Mouse (Mus musculus): ENCODE measurements around the gene Mapk9.

The Mapk9 gene

GRCm38 (mm10) chr11:49883394-49883793 is 36.8 kb downstream of the Mapk9 start:
- no peak for ATAC-seq (ENCODE audit: insufficient number of reproducible peaks, low FRiP score, low TSS enrichment)

- ATAC-seq (ENCODE audit: insufficient number of reproducible peaks, low FRiP score, low TSS enrichment): no peak
Observed at GRCm38 (mm10) chr11:49888469-49888868, 41.9 kb downstream of the Mapk9 start.

DNA sequence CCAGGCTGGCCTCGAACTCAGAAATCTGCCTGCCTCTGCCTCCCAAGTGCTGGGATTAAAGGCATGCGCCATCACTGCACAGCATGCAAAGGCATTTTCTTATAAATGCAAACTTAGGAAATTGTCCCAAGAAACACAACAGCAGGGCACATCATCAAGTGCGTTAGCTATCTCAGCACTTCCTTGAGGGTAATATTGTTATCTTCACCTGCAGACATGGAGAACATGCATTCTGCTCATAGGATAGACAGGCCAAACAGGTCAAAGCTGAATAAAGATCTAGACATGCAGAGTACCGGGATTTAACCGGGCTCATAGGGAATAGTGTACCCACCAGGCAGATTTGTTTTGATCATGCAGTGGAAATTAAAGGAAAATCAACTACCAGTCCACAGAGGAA is 45.4 kb downstream of the Mapk9 start:
- no peak for ATAC-seq (ENCODE audit: insufficient number of reproducible peaks, low FRiP score, low TSS enrichment)

- ATAC-seq (ENCODE audit: insufficient number of reproducible peaks, low FRiP score, low TSS enrichment): no peak
Observed at GRCm38 (mm10) chr11:49893806-49894205, 47.3 kb downstream of the Mapk9 start.

DNA sequence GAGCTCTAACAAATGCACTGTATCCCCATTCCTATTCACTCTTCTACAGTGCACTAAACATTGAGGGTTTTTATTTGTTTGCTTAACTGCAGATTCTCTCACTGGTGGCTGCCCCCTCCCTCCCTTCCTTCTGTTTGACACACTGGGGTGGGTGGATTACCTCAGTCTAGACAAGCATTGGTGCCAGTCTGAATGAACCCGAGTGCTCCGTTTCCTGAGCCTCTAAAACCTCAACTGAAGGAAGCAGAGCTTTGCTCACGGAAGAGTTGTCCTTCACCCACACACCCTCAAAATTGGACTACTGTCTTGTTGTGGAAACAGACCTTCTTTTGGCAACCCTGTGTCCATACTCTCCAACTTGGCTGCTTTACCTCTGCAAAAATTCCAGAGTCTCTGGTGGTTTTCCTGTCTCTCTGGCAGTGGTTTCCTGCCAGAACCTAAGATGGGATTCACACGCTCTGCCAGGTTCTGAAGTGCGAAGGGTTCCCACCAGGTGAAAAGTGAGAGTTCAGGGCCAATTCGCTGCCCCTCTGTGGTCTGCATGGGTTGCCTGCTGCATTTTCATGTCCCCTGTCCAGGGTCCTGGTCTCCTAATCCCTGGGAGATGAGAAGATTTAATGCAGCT is 49.5 kb downstream of the Mapk9 start:
- no peak for ATAC-seq (ENCODE audit: insufficient number of reproducible peaks, low FRiP score, low TSS enrichment)

- ATAC-seq (ENCODE audit: insufficient number of reproducible peaks, low FRiP score, low TSS enrichment): no peak
Observed at GRCm38 (mm10) chr11:49900043-49900442, 53.5 kb downstream of the Mapk9 start.

GRCm38 (mm10) chr11:49900962-49901658 is 54.6 kb downstream of the Mapk9 start:
- ATAC-seq (ENCODE audit: insufficient number of reproducible peaks, low FRiP score, low TSS enrichment): no peak; the same call in 1 of the 2 replicates

DNA sequence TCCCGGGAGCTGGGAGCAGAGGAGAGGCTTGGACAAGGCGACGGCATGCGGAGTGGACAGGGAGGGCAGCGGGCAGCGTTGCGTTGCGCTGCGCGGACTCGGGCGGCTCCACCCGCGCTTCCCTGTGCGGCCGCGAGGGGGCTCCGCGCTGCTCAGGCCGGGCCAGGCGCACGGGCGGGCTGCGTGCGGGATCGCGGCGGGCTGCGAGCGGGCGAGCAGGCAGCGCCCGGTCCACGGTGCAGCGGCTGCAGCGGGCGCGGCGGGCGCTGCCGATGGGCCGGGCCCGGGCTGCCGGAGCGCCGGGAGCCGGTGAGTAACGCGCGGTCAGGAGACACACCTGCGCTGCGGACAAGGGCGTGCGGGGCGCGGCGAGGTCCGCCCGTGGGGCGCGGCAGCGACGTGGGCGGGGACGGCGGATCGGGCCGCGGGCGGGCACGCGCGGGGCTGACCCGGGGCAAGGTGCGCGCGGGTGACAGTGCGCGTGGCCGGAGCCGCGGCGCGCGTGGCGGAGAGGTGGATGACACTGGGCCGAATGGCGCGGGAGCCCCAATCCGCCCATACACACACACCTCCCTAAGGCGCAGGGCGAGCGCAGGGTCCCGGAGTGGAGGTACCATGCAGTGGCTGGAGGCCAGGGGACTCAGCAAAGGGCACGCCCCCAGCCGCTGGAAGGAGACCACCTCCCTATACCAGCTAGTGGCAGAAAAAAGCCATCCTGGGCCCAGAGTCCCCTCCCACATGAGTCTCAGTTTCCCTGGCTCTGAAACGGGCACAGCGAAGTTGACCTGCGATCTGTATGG is 55.3 kb downstream of the Mapk9 start, which contains the start of gene Rasgef1c:
TSS of gene Rasgef1c (plus strand) at position 177 of the 800 bp plus-strand sequence.
- ATAC-seq (ENCODE audit: insufficient number of reproducible peaks, low FRiP score, low TSS enrichment): peak; percentile 75

GRCm38 (mm10) chr11:49903333-49903732 is 56.8 kb downstream of the Mapk9 start:
- ATAC-seq (ENCODE audit: insufficient number of reproducible peaks, low FRiP score, low TSS enrichment): no peak

- no peak for ATAC-seq (ENCODE audit: insufficient number of reproducible peaks, low FRiP score, low TSS enrichment)
Observed at GRCm38 (mm10) chr11:49918521-49919180, 72.1 kb downstream of the Mapk9 start.

GRCm38 (mm10) chr11:49919304-49919703 is 72.8 kb downstream of the Mapk9 start:
- ATAC-seq (ENCODE audit: insufficient number of reproducible peaks, low FRiP score, low TSS enrichment): no peak

GRCm38 (mm10) chr11:49923539-49923938 is 77.0 kb downstream of the Mapk9 start:
- no peak for ATAC-seq (ENCODE audit: insufficient number of reproducible peaks, low FRiP score, low TSS enrichment)

GRCm38 (mm10) chr11:49926183-49926582 is 79.6 kb downstream of the Mapk9 start:
- no peak for ATAC-seq (ENCODE audit: insufficient number of reproducible peaks, low FRiP score, low TSS enrichment)

DNA sequence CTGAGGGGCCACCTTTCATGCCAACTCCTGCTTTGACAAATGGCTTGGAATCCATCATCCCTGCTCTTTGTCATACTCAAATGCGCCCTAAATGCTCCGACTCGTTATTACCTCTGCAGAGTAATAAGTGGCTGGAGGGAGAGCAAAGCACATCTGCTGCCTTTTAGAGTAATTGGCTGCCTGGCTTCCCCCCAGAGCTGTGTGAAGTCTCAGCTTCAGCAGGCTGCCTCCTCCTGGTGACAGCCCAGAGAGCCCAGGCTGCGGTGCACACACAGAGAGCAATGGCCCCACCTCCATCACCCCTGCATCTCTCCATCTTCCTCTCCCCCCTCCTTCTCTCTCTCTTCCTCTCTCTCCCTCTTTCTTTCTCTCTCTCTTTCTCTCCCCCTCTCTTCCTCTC is 80.6 kb downstream of the Mapk9 start:
- ATAC-seq (ENCODE audit: insufficient number of reproducible peaks, low FRiP score, low TSS enrichment): no peak

DNA sequence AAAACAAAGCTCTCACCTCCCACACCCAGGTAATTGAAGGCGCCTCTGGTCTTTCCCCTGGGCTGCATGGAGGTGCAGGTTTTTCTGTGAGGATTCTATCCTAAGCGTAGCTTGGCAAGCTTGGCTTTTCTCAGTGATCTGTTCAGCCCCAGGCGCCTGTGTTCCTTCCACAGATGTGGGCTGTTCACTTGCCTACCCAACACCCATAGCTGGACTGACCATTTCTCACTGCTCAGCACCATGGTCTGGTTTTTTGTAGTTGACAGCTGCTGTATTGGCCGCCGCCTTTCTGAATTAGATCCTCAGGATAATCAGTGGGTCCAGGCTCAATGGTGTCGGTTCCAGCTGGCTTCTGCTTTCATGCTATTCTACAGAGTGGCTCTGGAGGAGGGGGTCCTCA is 81.1 kb downstream of the Mapk9 start:
- ATAC-seq (ENCODE audit: insufficient number of reproducible peaks, low FRiP score, low TSS enrichment): no peak

- ATAC-seq (ENCODE audit: insufficient number of reproducible peaks, low FRiP score, low TSS enrichment): no peak
Observed at GRCm38 (mm10) chr11:49931037-49931625, 84.6 kb downstream of the Mapk9 start.

DNA sequence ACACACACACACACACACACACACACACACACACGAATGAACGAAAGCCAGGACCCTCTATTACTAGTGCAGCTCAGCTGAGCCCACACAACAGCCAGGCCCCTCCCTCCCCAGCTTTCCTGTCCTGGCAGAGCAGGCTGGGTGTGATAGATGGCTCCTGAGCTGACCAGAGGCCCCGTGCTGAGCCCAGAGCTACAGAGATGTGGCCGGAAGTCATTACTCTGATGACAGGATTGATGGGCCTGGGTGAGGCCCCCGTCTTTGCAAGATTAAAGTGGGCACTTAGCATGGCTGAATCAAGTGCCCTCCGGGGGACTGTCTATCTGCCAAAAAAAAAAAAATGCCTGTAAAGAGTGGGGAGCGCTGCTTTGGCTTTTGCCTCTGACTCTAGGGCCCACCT is 85.3 kb downstream of the Mapk9 start:
- no peak for ATAC-seq (ENCODE audit: insufficient number of reproducible peaks, low FRiP score, low TSS enrichment)

GRCm38 (mm10) chr11:49933811-49934210 is 87.3 kb downstream of the Mapk9 start:
- ATAC-seq (ENCODE audit: insufficient number of reproducible peaks, low FRiP score, low TSS enrichment): no peak

DNA sequence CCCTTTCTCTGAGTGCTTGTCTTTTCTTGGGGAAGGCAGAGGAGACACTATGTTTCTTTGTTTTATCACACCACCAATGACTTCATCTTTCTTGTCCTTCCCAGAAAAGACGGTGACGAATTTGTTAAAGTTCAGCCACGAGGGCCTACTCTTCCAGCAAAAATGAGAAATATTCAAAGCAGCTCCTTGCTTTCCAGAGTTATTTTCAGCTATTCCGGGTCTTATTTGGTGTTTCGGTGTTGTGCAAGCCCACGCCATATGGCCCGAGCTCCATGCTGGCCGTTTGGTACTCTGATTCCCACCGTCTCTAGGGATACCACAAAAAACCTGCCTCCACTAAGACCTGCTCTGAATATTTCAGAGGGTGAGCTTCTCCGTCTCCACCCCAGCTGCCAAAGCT is 87.8 kb downstream of the Mapk9 start:
- ATAC-seq (ENCODE audit: insufficient number of reproducible peaks, low FRiP score, low TSS enrichment): no peak

Data from cerebellum, adult (tissue).